Comparison of ENCODE assay signal across 8 mouse cellular contexts in genomic region chr3:86999415-86999740, GRCm38 (mm10). TPM values are rescaled to one million over a fixed set of nuclear protein-coding genes. Genes with fewer than 3 reads are reported as not detected.
A peak's percentile ranks its signal among the peaks of the same experiment; 100 is the strongest.
DNase-seq lines count a peak whose midpoint lies in the region; ATAC-seq and TF ChIP-seq lines count a peak whose summit lies in the region.

Gene Cd1d1 (minus strand): TSS chr3:86999441.

- peak within 1 kb of the TSS; percentile 37 for H3K4me2 ChIP-seq in CH12.LX (ENCODE audit: insufficient read depth, low read depth, poor library complexity, severe bottlenecking)
- peak within 1 kb of the TSS; percentile 62 for H3K4me2 ChIP-seq in forebrain, embryonic 12.5 days
- H3K4me2 ChIP-seq in limb, embryonic 14.5 days (replicated peaks; ENCODE audit: low read depth, low read length, severe bottlenecking), result peak within 1 kb of the TSS; percentile 51
- peak within 1 kb of the TSS; percentile 55 for H3K4me2 ChIP-seq in stomach, embryonic 14.5 days (replicated peaks; ENCODE audit: low read depth, low read length)

- H3K9ac ChIP-seq in CH12.LX (ENCODE audit: insufficient read depth, low read depth), result peak within 1 kb of the TSS; percentile 68
- H3K9ac ChIP-seq in forebrain, embryonic 12.5 days, result peak within 1 kb of the TSS; percentile 76
- H3K9ac ChIP-seq in limb, embryonic 14.5 days (ENCODE audit: low read depth, low read length, severe bottlenecking), result peak within 1 kb of the TSS; percentile 64
- H3K9ac ChIP-seq in stomach, embryonic 14.5 days (replicated peaks; ENCODE audit: low read depth, low read length), result peak within 1 kb of the TSS; percentile 52

- H3K4me3 ChIP-seq in CH12.LX (replicated peaks in 1 of 3; ENCODE audit: low read depth in 2 of 3, low read length in 2 of 3, poor library complexity in 1 of 3), result peak within 1 kb of the TSS; percentile 54 to 65 (median 64)
- peak within 1 kb of the TSS; percentile 56 for H3K4me3 ChIP-seq in forebrain, embryonic 12.5 days (replicated peaks)
- peak within 1 kb of the TSS; percentile 43 for H3K4me3 ChIP-seq in limb, embryonic 14.5 days (replicated peaks; ENCODE audit: low read length)
- peak within 1 kb of the TSS; percentile 50 for H3K4me3 ChIP-seq in stomach, embryonic 14.5 days (ENCODE audit: low read depth, low read length)

- TF ChIP-seq POLR2A in CH12.LX (IDR thresholded peaks at IDR 0.05; ENCODE audit: low read depth, low read length), result no peak
- TF ChIP-seq POLR2A in limb, embryonic 14.5 days (IDR thresholded peaks at IDR 0.05; ENCODE audit: borderline replicate concordance, extremely low read depth, insufficient read depth, insufficient read length), result no peak

- TF ChIP-seq RAD21 in CH12.LX (IDR thresholded peaks at IDR 0.05; ENCODE audit: low read depth, low read length), result no peak

- dilution Hi-C loops in CH12.LX (cut with MboI; ENCODE audit: extremely low pct_ligation_motif_present, extremely low pct_unique_long_range_greater_than_20kb, low sequenced_read_pairs), result no loop called here

- no peak for ATAC-seq in forebrain, embryonic 12.5 days (ENCODE audit: low FRiP score)
- ATAC-seq in limb, embryonic 14.5 days (ENCODE audit: low FRiP score, low read depth), result no peak
- ATAC-seq in stomach, embryonic 14.5 days (ENCODE audit: insufficient number of reproducible peaks, insufficient read depth, low FRiP score, low read depth), result no peak

- H3K27ac ChIP-seq in CH12.LX (ENCODE audit: insufficient read depth, low read depth), result no peak within 1 kb of the TSS
- peak within 1 kb of the TSS; percentile 79 for H3K27ac ChIP-seq in forebrain, embryonic 12.5 days
- H3K27ac ChIP-seq in limb, embryonic 14.5 days (replicated peaks; ENCODE audit: low read depth, low read length), result peak within 1 kb of the TSS; percentile 76
- peak within 1 kb of the TSS; percentile 92 for H3K27ac ChIP-seq in stomach, embryonic 14.5 days (ENCODE audit: low read length)

- no peak for TF ChIP-seq EP300 in CH12.LX (IDR thresholded peaks at IDR 0.05; ENCODE audit: low read length)

- DNase-seq in frontal cortex, adult 2 months (ENCODE audit: extremely low spot score in 1 of 2, low spot score in 1 of 2), result no peak
- no peak for DNase-seq in frontal cortex, postnatal 14 days (ENCODE audit: low spot score in 2 of 2)
- no peak for DNase-seq in CH12.LX (ENCODE audit: extremely low read depth)
- no peak for DNase-seq in limb, embryonic 14.5 days (ENCODE audit: low spot score)
- no peak for DNase-seq in embryo, embryonic 11 days
- DNase-seq in left cerebral cortex, postnatal 36 days (ENCODE audit: low spot score in 2 of 2), result no peak

- H3K9me3 ChIP-seq in CH12.LX (replicated peaks; ENCODE audit: low read length), result no peaks in the 10 kb centered on the region
- H3K9me3 ChIP-seq in forebrain, embryonic 12.5 days, result no peaks in the 10 kb centered on the region
- no peaks in the 10 kb centered on the region for H3K9me3 ChIP-seq in limb, embryonic 14.5 days (ENCODE audit: control insufficient read depth, low read length)
- no peaks in the 10 kb centered on the region for H3K9me3 ChIP-seq in stomach, embryonic 14.5 days (ENCODE audit: control insufficient read depth, low read depth, low read length)

- intact Hi-C loops in left cerebral cortex, postnatal 36 days (cut with DNase I), result no loop called here

- no peaks in the 10 kb centered on the region for H3K79me2 ChIP-seq in CH12.LX (replicated peaks; ENCODE audit: control insufficient read depth, extremely low read depth, insufficient read depth, poor library complexity, severe bottlenecking)

- no peak for TF ChIP-seq CTCF in CH12.LX (conservative IDR thresholded peaks at IDR 0.05 in 1 of 2, IDR thresholded peaks at IDR 0.05 in 1 of 2; ENCODE audit: low read depth in 2 of 2, low read length in 2 of 2)

- no peaks in the 10 kb centered on the region for H3K27me3 ChIP-seq in CH12.LX (replicated peaks)
- H3K27me3 ChIP-seq in forebrain, embryonic 12.5 days, result no peaks in the 10 kb centered on the region
- no peaks in the 10 kb centered on the region for H3K27me3 ChIP-seq in limb, embryonic 14.5 days (ENCODE audit: control insufficient read depth, insufficient read depth, low read length)
- no peaks in the 10 kb centered on the region for H3K27me3 ChIP-seq in stomach, embryonic 14.5 days (ENCODE audit: control insufficient read depth, insufficient read depth, low read length)

- no peaks in the 10 kb centered on the region for H3K36me3 ChIP-seq in CH12.LX (replicated peaks in 1 of 2; ENCODE audit: control insufficient read depth in 1 of 2, insufficient read depth in 1 of 2, low read length in 1 of 2)
- H3K36me3 ChIP-seq in forebrain, embryonic 12.5 days (replicated peaks), result no peaks in the 10 kb centered on the region
- no peaks in the 10 kb centered on the region for H3K36me3 ChIP-seq in limb, embryonic 14.5 days (ENCODE audit: control insufficient read depth, insufficient read depth, low read length)
- no peaks in the 10 kb centered on the region for H3K36me3 ChIP-seq in stomach, embryonic 14.5 days (ENCODE audit: control insufficient read depth, insufficient read depth, low read length)

- peaks cover 9 to 15% of the 10 kb centered on the region in 2 experiments; a peak in 3 of 4 replicates for H3K4me1 ChIP-seq in CH12.LX (ENCODE audit: control insufficient read depth in 1 of 2, insufficient read depth in 2 of 2)
- H3K4me1 ChIP-seq in forebrain, embryonic 12.5 days, result 0 out of 2 replicates have a peak, but pooled peaks cover 2% of the 10 kb centered on the region
- no peaks in the 10 kb centered on the region for H3K4me1 ChIP-seq in limb, embryonic 14.5 days (ENCODE audit: control insufficient read depth, insufficient read depth, low read length)
- no peaks in the 10 kb centered on the region for H3K4me1 ChIP-seq in stomach, embryonic 14.5 days (ENCODE audit: control insufficient read depth, insufficient read depth, low read length)

- in situ Hi-C loops in CH12.LX (cut with MboI; ENCODE audit: low pct_ligation_motif_present, low pct_unique_long_range_greater_than_20kb, low sequenced_read_pairs), result no loop called here

- 28% methylated on average over 8 of the region's 8 CpGs for WGBS in forebrain, embryonic 12.5 days
- WGBS in limb, embryonic 14.5 days, result 29% methylated on average over 8 of the region's 8 CpGs
- 24% methylated on average over 8 of the region's 8 CpGs for WGBS in stomach, embryonic 14.5 days

TF ChIP-seq in CH12.LX, 34 proteins besides CTCF, POLR2A, EP300 and RAD21:
- TF ChIP-seq TBP (conservative IDR thresholded peaks at IDR 0.05; ENCODE audit: low read depth, low read length) (0 out of 2 replicates have a peak, but pooled peaks have one; percentile 4), UBTF (IDR thresholded peaks at IDR 0.05; ENCODE audit: low read depth, low read length) (0 out of 2 replicates have a peak, but pooled peaks have one; percentile 20), USF1 (IDR thresholded peaks at IDR 0.05; ENCODE audit: low read depth, low read length) (no peak)

RNA-seq across cellular contexts. Expression of gene Cd1d1, which starts in this region (rescaled TPM):
- 7.3 and 10.5 TPM in 2 replicates for polyA plus RNA-seq in frontal cortex, adult 2 months (2012; rRNA removed)
- 2.4 and 3.0 TPM in 2 replicates for total RNA-seq in CH12.LX (2012; rRNA removed)
- 5.9 and 6.3 TPM in 2 replicates for total RNA-seq in CH12.LX (2014; rRNA removed)
- polyA plus RNA-seq in CH12.LX (2012; ENCODE audit: insufficient read length, low read depth), result 6.8 and 7.1 TPM in 2 replicates
- polyA plus RNA-seq in forebrain, embryonic 12.5 days (2016; fragmentation: Nextera tagmentation; extraction: Ambion mirVana), result 52.9 and 59.6 TPM in 2 replicates
- polyA plus RNA-seq in limb, embryonic 14.5 days (2012; rRNA removed), result 34.0 and 39.6 TPM in 2 replicates
- polyA plus RNA-seq in limb, embryonic 14.5 days (2014; fragmentation: Nextera tagmentation; extraction: Ambion mirVana), result 17.2 and 28.0 TPM in 2 replicates
- 35.5 and 37.6 TPM in 2 replicates for polyA plus RNA-seq in stomach, embryonic 14.5 days (2014; fragmentation: Nextera tagmentation; extraction: Ambion mirVana)
- total RNA-seq in left cerebral cortex, postnatal 36 days (2021), result 1 to 10 TPM in 1 of 2 experiments, under 1 TPM in 1; 0.94 to 2.4 TPM
